Mouse (Mus musculus) left cerebral cortex, postnatal 25 days (tissue): Measurements from ENCODE around the gene Cryab. TPM values are rescaled to one million over a fixed set of nuclear protein-coding genes. Genes with fewer than 3 reads are reported as not detected.
A peak's percentile ranks its signal among the peaks of the same experiment; 100 is the strongest.

Experiments used
- DNase-seq, 2 experiments: peaks; one replicate each; pipeline ENCODE4 v3.0.0; 2022; ENCODE audit warnings: low spot score in 2 of 2, mixed read lengths in 1 of 2
- intact Hi-C: fragments of 180-260 bp; cut with DNase I; formaldehyde crosslinking; loops from one replicate; pipeline ENCODE4 v1.15.1; 2025
- total RNA-seq, 2 experiments: library from RNA; stranded (reverse); gene quantifications; 2 replicates each; pipeline ENCODE4 v1.2.3; 2021

Cryab gene
- total RNA-seq, 2 experiments from 2014 or later, result 125 to 140 TPM

GRCm38 (mm10) chr9:50775662-50776126 lies 24.6 kb downstream of the Cryab start:
- no peak for DNase-seq

DNA sequence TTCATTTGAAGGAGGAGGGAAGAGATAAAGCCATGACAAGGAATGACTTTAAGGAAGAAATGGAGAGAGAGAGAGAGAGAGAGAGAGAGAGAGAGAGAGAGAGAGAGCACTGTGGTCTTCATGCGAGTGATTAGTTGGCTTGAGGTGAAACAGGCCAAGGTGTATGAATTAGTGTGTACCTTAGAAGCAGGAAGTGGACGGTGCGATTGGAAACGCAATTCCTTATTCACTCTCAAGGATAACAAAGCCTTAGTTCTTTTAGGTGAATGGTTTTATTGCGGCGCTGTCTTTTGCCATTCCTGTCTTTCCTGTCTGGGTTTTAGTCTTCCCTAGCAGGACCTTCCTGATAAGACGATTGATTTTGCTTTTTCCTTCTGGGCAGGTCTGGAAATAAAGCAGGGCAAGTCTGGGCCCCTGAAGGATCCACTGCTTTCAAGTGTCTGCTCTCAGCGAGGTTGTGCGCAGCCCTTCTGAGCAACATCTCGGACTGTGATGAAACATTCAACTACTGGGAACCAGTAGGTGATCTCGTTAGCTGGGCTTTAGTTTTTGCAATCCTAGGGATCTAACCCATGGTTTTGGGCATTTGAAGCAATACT lies 25.1 kb downstream of the Cryab start:
- DNase-seq, result no peak
- intact Hi-C loops, result no loop called here

More at GRCm38 (mm10) chr9:50775662-50776126, 24.6 kb downstream of the Cryab start:
- intact Hi-C loops, result no loop called here

GRCm38 (mm10) chr9:50782155-50782554 lies 31.0 kb downstream of the Cryab start:
- DNase-seq, result no peak
- intact Hi-C loops, result no loop called here

GRCm38 (mm10) chr9:50795266-50795665 lies 44.1 kb downstream of the Cryab start:
- intact Hi-C loops, result no loop called here
- DNase-seq, result no peak

GRCm38 (mm10) chr9:50796776-50797175 lies 45.7 kb downstream of the Cryab start:
- intact Hi-C loops, result no loop called here
- no peak for DNase-seq

- intact Hi-C loops, result no loop called here
- no peak for DNase-seq
Observed at GRCm38 (mm10) chr9:50797641-50798040, 46.5 kb downstream of the Cryab start.

- DNase-seq, result no peak
- intact Hi-C loops, result no loop called here
Observed at GRCm38 (mm10) chr9:50798368-50798767, 47.2 kb downstream of the Cryab start.

- DNase-seq, result peak; percentile 23 to 64
- intact Hi-C loops, result loop anchor here (5.0 kb wide), 2 partner anchors 206 to 251 kb away; partner anchors contain the start of gene Sik2
Observed at GRCm38 (mm10) chr9:50800985-50801384, 49.9 kb downstream of the Cryab start.

GRCm38 (mm10) chr9:50803055-50803671 lies 52.0 kb downstream of the Cryab start:
- intact Hi-C loops, result loop anchor here (5.0 kb wide), 2 partner anchors 204 to 249 kb away; partner anchors contain the start of gene Sik2
- no peak for DNase-seq

Other genes with a start within 250 kb of the Cryab start
- 10 to 100 TPM; 27.6 to 29.8 TPM for gene Pts, start 222.6 kb upstream of the Cryab start, total RNA-seq
- 10 to 100 TPM; 27.1 to 29.8 TPM for gene Il18, start 196.5 kb upstream of the Cryab start, total RNA-seq
- gene Bco2, start 196.1 kb upstream of the Cryab start, total RNA-seq, result 1 to 10 TPM; 3.4 to 3.8 TPM
- not detected for gene Tex12, start 190.0 kb upstream of the Cryab start, total RNA-seq
- gene Sdhd, start 147.5 kb upstream of the Cryab start, total RNA-seq, result 100 to 1,000 TPM; 111 TPM
- gene Timm8b, start 147.4 kb upstream of the Cryab start, total RNA-seq, result 100 to 1,000 TPM; 247 to 254 TPM
- gene Pih1d2, start 134.0 kb upstream of the Cryab start, total RNA-seq, result 1 to 10 TPM; 3.3 to 4.2 TPM
- gene Nkapd1, start 133.9 kb upstream of the Cryab start, total RNA-seq, result 10 to 100 TPM; 22.5 to 26.5 TPM
- gene Dlat, start 91.5 kb upstream of the Cryab start, total RNA-seq, result 100 to 1,000 TPM; 115 to 117 TPM
- 10 to 100 TPM; 75.4 to 80.8 TPM for gene Dixdc1, start 11.8 kb upstream of the Cryab start, total RNA-seq
- 1 to 10 TPM; 2.1 to 2.8 TPM for gene 2310030G06Rik, start 4.8 kb upstream of the Cryab start, total RNA-seq
- gene Hspb2, start 1.0 kb downstream of the Cryab start, total RNA-seq, result 1 to 10 TPM; 1.4 to 1.5 TPM
- 1 to 10 TPM; 4.7 to 6.1 TPM for gene Fdxacb1, start 16.9 kb downstream of the Cryab start, total RNA-seq
- 10 to 100 TPM; 25.5 to 26.3 TPM for gene Alg9, start 23.7 kb downstream of the Cryab start, total RNA-seq
- gene 1110032A03Rik, start 24.2 kb downstream of the Cryab start, total RNA-seq, result 10 to 100 TPM; 32.6 to 34.2 TPM
- 10 to 100 TPM; 17.6 to 19.1 TPM for gene Ppp2r1b, start 94.0 kb downstream of the Cryab start, total RNA-seq